Mouse (Mus musculus): ENCODE results near the gene Entpd2. TPM values are rescaled to one million over a fixed set of nuclear protein-coding genes. Genes with fewer than 3 reads are reported as not detected.
"Not testable (repeated sequence)": the region's sequence is repeated elsewhere in the genome, so short reads cannot be mapped to it uniquely, and the experiment has no call there.

Gene Entpd2
- polyA plus RNA-seq, 1 experiment from 2014 or later: 1.5 TPM

- Histone ChIP-seq H3K27ac (no peak overlapping the region), H3K4me1 (peaks cover 26% of the 10 kb centered on the region), H3K36me3 (no peaks in the 10 kb centered on the region), H3K9me3 (no peaks in the 10 kb centered on the region), H3K4me2 (replicated peaks) (no peak overlapping the region), H3K27me3 (replicated peaks) (peaks cover 76% of the 10 kb centered on the region), H3K9ac (no peak overlapping the region), H3K4me3 (no peak overlapping the region)
- 86% methylated on average over 7 of the region's 7 CpGs for WGBS
- no peak for ATAC-seq (ENCODE audit: low FRiP score, low read depth)
Observed at GRCm38 (mm10) chr2:25398065-25398464, 2.4 kb downstream of the Entpd2 start.

- Histone ChIP-seq H3K27me3 (replicated peaks) (peaks cover 70% of the 10 kb centered on the region), H3K9me3 (no peaks in the 10 kb centered on the region), H3K27ac (no peak within 1 kb of the TSS), H3K4me1 (peaks cover 34% of the 10 kb centered on the region), H3K36me3 (no peaks in the 10 kb centered on the region), H3K4me2 (replicated peaks) (0 out of 2 replicates have a peak within 1 kb of the TSS, but pooled peaks have one; percentile 51), H3K4me3 (no peak within 1 kb of the TSS), H3K9ac (no peak within 1 kb of the TSS)
- no peak for ATAC-seq (ENCODE audit: low FRiP score, low read depth)
- WGBS: 69% methylated on average over 8 of the region's 8 CpGs
Observed at GRCm38 (mm10) chr2:25399051-25399450, 3.4 kb downstream of the Entpd2 start, which contains the start of gene Npdc1. Gene Npdc1, plus strand, starts transcription at chr2:25399351.

GRCm38 (mm10) chr2:25400291-25400690, 4.6 kb downstream of the Entpd2 start:
- 21% methylated on average over 16 of the region's 16 CpGs for WGBS
- Histone ChIP-seq H3K27ac (no peak overlapping the region), H3K4me1 (peaks cover 37% of the 10 kb centered on the region), H3K4me3 (peak overlapping the region; percentile 9; the same call in 1 of the 2 replicates), H3K4me2 (replicated peaks) (peak overlapping the region; percentile 51), H3K9me3 (no peaks in the 10 kb centered on the region), H3K9ac (no peak overlapping the region), H3K36me3 (no peaks in the 10 kb centered on the region), H3K27me3 (replicated peaks) (peaks cover 61% of the 10 kb centered on the region)
- ATAC-seq (ENCODE audit: low FRiP score, low read depth): no peak

- Histone ChIP-seq H3K4me1 (peaks cover 35% of the 10 kb centered on the region), H3K9me3 (no peaks in the 10 kb centered on the region), H3K36me3 (no peaks in the 10 kb centered on the region), H3K27ac (no peak overlapping the region), H3K27me3 (replicated peaks) (peaks cover 57% of the 10 kb centered on the region), H3K9ac (no peak overlapping the region), H3K4me3 (peak overlapping the region; percentile 9; the same call in 1 of the 2 replicates), H3K4me2 (replicated peaks) (peak overlapping the region; percentile 51)
- ATAC-seq (ENCODE audit: low FRiP score, low read depth): no peak
- 2% methylated on average over 17 of the region's 17 CpGs for WGBS
Observed at GRCm38 (mm10) chr2:25400764-25401163, 5.1 kb downstream of the Entpd2 start.

- under 1% methylated on average over 13 of the region's 13 CpGs for WGBS
- Histone ChIP-seq H3K36me3 (peaks cover 7% of the 10 kb centered on the region; the same call in 1 of the 2 replicates), H3K27ac (no peak overlapping the region; the same call in 1 of the 2 replicates), H3K27me3 (replicated peaks) (peaks cover 39% of the 10 kb centered on the region), H3K4me3 (peak overlapping the region; percentile 89), H3K9me3 (no peaks in the 10 kb centered on the region), H3K4me2 (replicated peaks) (peak overlapping the region; percentile 76), H3K9ac (peak overlapping the region; percentile 98), H3K4me1 (peaks cover 29% of the 10 kb centered on the region)
- ATAC-seq (ENCODE audit: low FRiP score, low read depth): peak; percentile 65
Observed at GRCm38 (mm10) chr2:25402377-25402971, 6.8 kb downstream of the Entpd2 start.

GRCm38 (mm10) chr2:25402972-25403601, 7.4 kb downstream of the Entpd2 start:
- whole genome bisulfite sequencing: under 1% methylated on average over 54 of the region's 54 CpGs
- Histone ChIP-seq H3K4me3 (peak overlapping the region; percentile 89), H3K36me3 (peaks cover 13% of the 10 kb centered on the region), H3K27me3 (replicated peaks) (peaks cover 33% of the 10 kb centered on the region), H3K27ac (peak overlapping the region; percentile 60), H3K9me3 (no peaks in the 10 kb centered on the region), H3K9ac (peak overlapping the region; percentile 98), H3K4me2 (replicated peaks) (peak overlapping the region; percentile 76), H3K4me1 (peaks cover 29% of the 10 kb centered on the region)
- peak; percentile 77 for ATAC-seq (ENCODE audit: low FRiP score, low read depth)

- Histone ChIP-seq H3K4me2 (replicated peaks) (peak overlapping the region; percentile 76), H3K36me3 (peaks cover 20% of the 10 kb centered on the region), H3K4me1 (peaks cover 29% of the 10 kb centered on the region), H3K4me3 (peak overlapping the region; percentile 89), H3K27ac (no peak overlapping the region), H3K9me3 (no peaks in the 10 kb centered on the region), H3K27me3 (replicated peaks) (peaks cover 24% of the 10 kb centered on the region), H3K9ac (peak overlapping the region; percentile 98)
- no peak for ATAC-seq (ENCODE audit: low FRiP score, low read depth)
- WGBS: 82% methylated on average over 4 of the region's 4 CpGs
Observed at GRCm38 (mm10) chr2:25403994-25404393, 8.3 kb downstream of the Entpd2 start.

GRCm38 (mm10) chr2:25408908-25409307, 13.2 kb downstream of the Entpd2 start:
- Histone ChIP-seq H3K4me2 (replicated peaks) (no peak overlapping the region), H3K27me3 (replicated peaks) (0 out of 2 replicates have a peak, but pooled peaks cover 4% of the 10 kb centered on the region), H3K9ac (no peak overlapping the region), H3K4me1 (peaks cover 14% of the 10 kb centered on the region), H3K9me3 (no peaks in the 10 kb centered on the region), H3K4me3 (no peak overlapping the region), H3K36me3 (peaks cover 34% of the 10 kb centered on the region), H3K27ac (no peak overlapping the region)
- no peak for ATAC-seq (ENCODE audit: low FRiP score, low read depth)
- WGBS: 88% methylated on average over 10 of the region's 10 CpGs

- H3K4me1 ChIP-seq; H3K27me3 ChIP-seq (replicated peaks); H3K4me2 ChIP-seq (replicated peaks); ATAC-seq (ENCODE audit: low FRiP score, low read depth); H3K9me3 ChIP-seq; H3K9ac ChIP-seq; H3K4me3 ChIP-seq; H3K27ac ChIP-seq: not testable (repeated sequence)
- peaks cover 20% of the 10 kb centered on the region for H3K36me3 ChIP-seq
Observed at GRCm38 (mm10) chr2:25413436-25413835, 17.8 kb downstream of the Entpd2 start.

- H3K9ac ChIP-seq: no peak overlapping the region
- H3K27ac ChIP-seq: no peak overlapping the region
- H3K4me2 ChIP-seq (replicated peaks): no peak overlapping the region
- H3K36me3 ChIP-seq: no peaks in the 10 kb centered on the region; the same call in 1 of the 2 replicates
- 25% methylated on average over 3 of the region's 3 CpGs for WGBS
- H3K4me1 ChIP-seq: no peaks in the 10 kb centered on the region
- ATAC-seq (ENCODE audit: low FRiP score, low read depth): no peak
- H3K9me3 ChIP-seq: no peaks in the 10 kb centered on the region
- no peaks in the 10 kb centered on the region for H3K27me3 ChIP-seq (replicated peaks)
- H3K4me3 ChIP-seq: no peak overlapping the region
Observed at GRCm38 (mm10) chr2:25417426-25417825, 21.8 kb downstream of the Entpd2 start.

GRCm38 (mm10) chr2:25421896-25422295, 26.2 kb downstream of the Entpd2 start:
- Histone ChIP-seq H3K36me3 (no peaks in the 10 kb centered on the region), H3K9ac (no peak overlapping the region), H3K4me2 (replicated peaks) (no peak overlapping the region), H3K4me1 (no peaks in the 10 kb centered on the region), H3K9me3 (no peaks in the 10 kb centered on the region), H3K27me3 (replicated peaks) (peaks cover 28% of the 10 kb centered on the region), H3K4me3 (no peak overlapping the region), H3K27ac (no peak overlapping the region)
- WGBS: 16% methylated on average over 3 of the region's 3 CpGs
- peak; percentile 18; the same call in 1 of the 2 replicates for ATAC-seq (ENCODE audit: low FRiP score, low read depth)

GRCm38 (mm10) chr2:25422587-25423410, 27.1 kb downstream of the Entpd2 start, which contains the start of gene Fut7:
Gene Fut7, plus strand, starts transcription at chr2:25423267.
- Histone ChIP-seq H3K9ac (no peak within 1 kb of the TSS), H3K4me3 (no peak within 1 kb of the TSS), H3K27me3 (replicated peaks) (peaks cover 28% of the 10 kb centered on the region), H3K9me3 (no peaks in the 10 kb centered on the region), H3K4me2 (replicated peaks) (no peak within 1 kb of the TSS), H3K27ac (no peak within 1 kb of the TSS), H3K36me3 (no peaks in the 10 kb centered on the region), H3K4me1 (no peaks in the 10 kb centered on the region)
- no peak for ATAC-seq (ENCODE audit: low FRiP score, low read depth)
- 73% methylated on average over 17 of the region's 17 CpGs for WGBS
